Mouse (Mus musculus) liver, adult 2 months (tissue): Measurements from ENCODE around the gene Ndrg2.

Source experiments
- CTCF ChIP-seq: fragments of 200-500 bp; IDR thresholded peaks from 2 replicates; pipeline ENCODE4 v1.5.1; 2011; ENCODE audit warnings: low read depth, low read length, control low read depth
- POLR2A ChIP-seq: fragments of 200-500 bp; IDR thresholded peaks from 2 replicates; pipeline ENCODE4 v1.6.1; 2011; ENCODE audit warnings: low read length, control low read depth; ENCODE audit not compliant: insufficient read depth; ENCODE audit errors: extremely low read depth

GRCm38 (mm10) chr14:51940944-51941560 is 27.1 kb upstream of the Ndrg2 start:
- TF ChIP-seq POLR2A (no peak), CTCF (no peak)
